Mouse (Mus musculus) limb, embryonic 12.5 days (tissue): ENCODE results near the gene Srpk3. TPM values are rescaled to one million over a fixed set of nuclear protein-coding genes. Genes with fewer than 3 reads are reported as not detected.
A peak's percentile ranks its signal among the peaks of the same experiment; 100 is the strongest.

Experiments used
- ATAC-seq: fragments of 200-750 bp; cut with Nextera tagmentation; 2 replicates; pipeline ENCODE4 v1.8.0; 2017; ENCODE audit warnings: low read depth, moderate TSS enrichment; ENCODE audit not compliant: insufficient number of reproducible peaks, insufficient read depth, low FRiP score, low TSS enrichment
- H3K27ac ChIP-seq: fragments of 300-500 bp; sonication (generic); 2 replicates; pipeline ENCODE4 v1.5.1; 2016; ENCODE audit warnings: mild to moderate bottlenecking, moderate library complexity
- H3K27me3 ChIP-seq: fragments of 300-500 bp; sonication (generic); 2 replicates; pipeline ENCODE4 v1.6.1; 2016; ENCODE audit warnings: mild to moderate bottlenecking, moderate library complexity
- H3K36me3 ChIP-seq: fragments of 300-500 bp; sonication (generic); 2 replicates; pipeline ENCODE4 v1.6.1; 2016; ENCODE audit warnings: mild to moderate bottlenecking, moderate library complexity
- H3K4me1 ChIP-seq: fragments of 300-500 bp; sonication (generic); replicated peaks from 2 replicates; pipeline ENCODE4 v1.6.1; 2016
- H3K4me2 ChIP-seq: fragments of 300-500 bp; sonication (generic); 2 replicates; pipeline ENCODE4 v1.6.1; 2016; ENCODE audit warnings: mild to moderate bottlenecking, moderate library complexity
- H3K4me3 ChIP-seq: fragments of 300-500 bp; sonication (generic); replicated peaks from 2 replicates; pipeline ENCODE4 v1.5.1; 2016; ENCODE audit warnings: mild to moderate bottlenecking
- H3K9ac ChIP-seq: fragments of 300-500 bp; sonication (generic); replicated peaks from 2 replicates; pipeline ENCODE4 v1.6.1; 2016; ENCODE audit warnings: mild to moderate bottlenecking, moderate library complexity
- H3K9me3 ChIP-seq: fragments of 300-500 bp; sonication (generic); 2 replicates; pipeline ENCODE4 v1.6.1; 2016; ENCODE audit warnings: mild to moderate bottlenecking, moderate library complexity
- WGBS: fragments of 180-500 bp; shearing (Covaris S2); methylation state at CpG from one replicate; pipeline ENCODE4 v1.1.7; 2016; 5-methylcytosine and 5-hydroxymethylcytosine counted together
- polyA plus RNA-seq: library from polyadenylated mRNA; unstranded; fragments of >200 nt; fragmentation: Nextera tagmentation; extraction: Ambion mirVana; gene quantifications from 2 replicates; pipeline ENCODE4 v1.2.1, GENCODE M21; 2016

Srpk3 gene
- polyA plus RNA-seq, 1 experiment from 2014 or later, result 9.6 TPM

GRCm38 (mm10) chrX:73815072-73815471 lies 40.9 kb downstream of the Srpk3 start:
- Histone ChIP-seq H3K4me2 (peak overlapping the region; percentile 47), H3K27ac (no peak overlapping the region), H3K27me3 (peaks cover 13% of the 10 kb centered on the region; the same call in 1 of the 2 replicates), H3K4me3 (peak overlapping the region; percentile 34), H3K4me1 (no peaks in the 10 kb centered on the region), H3K9ac (peak overlapping the region; percentile 57), H3K36me3 (no peaks in the 10 kb centered on the region), H3K9me3 (no peaks in the 10 kb centered on the region)
- ATAC-seq, result no peak
- WGBS, result 13% methylated on average over 14 of the region's 14 CpGs

DNA sequence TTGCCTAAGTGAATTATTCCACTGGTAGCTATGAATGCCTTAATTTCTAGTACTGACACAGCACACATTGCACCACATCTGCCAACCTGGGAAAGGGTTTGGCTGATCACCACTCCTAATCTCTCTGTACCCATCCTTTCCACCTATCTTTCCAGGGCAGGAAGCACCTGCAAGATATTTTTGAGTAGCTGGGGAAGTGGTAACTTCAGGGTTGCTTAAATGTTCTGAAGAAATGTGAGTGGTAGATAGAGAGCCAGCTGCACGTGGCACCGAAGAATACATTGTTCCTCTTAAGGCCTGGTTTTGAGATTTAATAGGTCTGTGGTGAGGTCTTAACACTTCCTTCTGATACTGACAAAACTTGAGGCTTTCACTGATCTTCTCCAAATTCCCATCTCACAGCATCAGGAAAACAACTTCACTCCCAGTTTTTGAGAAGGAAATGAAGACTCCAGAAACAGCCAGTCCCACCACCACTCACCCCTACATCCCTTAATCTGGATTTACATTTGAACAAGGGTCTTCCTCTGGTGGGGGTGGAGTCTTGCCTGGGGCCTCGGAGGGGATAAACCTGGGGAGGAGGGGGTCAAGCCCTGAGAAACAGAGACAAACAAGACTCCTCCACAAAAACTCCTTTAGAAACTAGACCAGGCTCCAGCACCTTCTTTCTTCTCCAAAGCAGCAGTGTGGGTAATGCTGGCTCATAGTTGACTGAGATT lies 42.5 kb downstream of the Srpk3 start:
- Histone ChIP-seq H3K4me1 (no peaks in the 10 kb centered on the region), H3K27ac (no peak overlapping the region), H3K4me3 (no peak overlapping the region), H3K36me3 (no peaks in the 10 kb centered on the region), H3K4me2 (no peak overlapping the region), H3K9me3 (no peaks in the 10 kb centered on the region), H3K27me3 (peaks cover 13% of the 10 kb centered on the region; the same call in 1 of the 2 replicates), H3K9ac (no peak overlapping the region)
- WGBS, result 63% methylated on average over 3 of the region's 3 CpGs
- ATAC-seq, result no peak

GRCm38 (mm10) chrX:73823747-73824146 lies 49.5 kb downstream of the Srpk3 start:
- H3K27me3 ChIP-seq, result peaks cover 35% of the 10 kb centered on the region
- H3K9me3 ChIP-seq, result no peaks in the 10 kb centered on the region
- peak overlapping the region; percentile 70 for H3K4me2 ChIP-seq
- no peaks in the 10 kb centered on the region for H3K4me1 ChIP-seq
- H3K27ac ChIP-seq, result no peak overlapping the region
- H3K4me3 ChIP-seq, result peak overlapping the region; percentile 64
- ATAC-seq, result 0 out of 2 replicates have a peak, but pooled peaks have one; percentile 20
- 14% methylated on average over 17 of the region's 17 CpGs for WGBS
- H3K9ac ChIP-seq, result peak overlapping the region; percentile 70
- H3K36me3 ChIP-seq, result no peaks in the 10 kb centered on the region

DNA sequence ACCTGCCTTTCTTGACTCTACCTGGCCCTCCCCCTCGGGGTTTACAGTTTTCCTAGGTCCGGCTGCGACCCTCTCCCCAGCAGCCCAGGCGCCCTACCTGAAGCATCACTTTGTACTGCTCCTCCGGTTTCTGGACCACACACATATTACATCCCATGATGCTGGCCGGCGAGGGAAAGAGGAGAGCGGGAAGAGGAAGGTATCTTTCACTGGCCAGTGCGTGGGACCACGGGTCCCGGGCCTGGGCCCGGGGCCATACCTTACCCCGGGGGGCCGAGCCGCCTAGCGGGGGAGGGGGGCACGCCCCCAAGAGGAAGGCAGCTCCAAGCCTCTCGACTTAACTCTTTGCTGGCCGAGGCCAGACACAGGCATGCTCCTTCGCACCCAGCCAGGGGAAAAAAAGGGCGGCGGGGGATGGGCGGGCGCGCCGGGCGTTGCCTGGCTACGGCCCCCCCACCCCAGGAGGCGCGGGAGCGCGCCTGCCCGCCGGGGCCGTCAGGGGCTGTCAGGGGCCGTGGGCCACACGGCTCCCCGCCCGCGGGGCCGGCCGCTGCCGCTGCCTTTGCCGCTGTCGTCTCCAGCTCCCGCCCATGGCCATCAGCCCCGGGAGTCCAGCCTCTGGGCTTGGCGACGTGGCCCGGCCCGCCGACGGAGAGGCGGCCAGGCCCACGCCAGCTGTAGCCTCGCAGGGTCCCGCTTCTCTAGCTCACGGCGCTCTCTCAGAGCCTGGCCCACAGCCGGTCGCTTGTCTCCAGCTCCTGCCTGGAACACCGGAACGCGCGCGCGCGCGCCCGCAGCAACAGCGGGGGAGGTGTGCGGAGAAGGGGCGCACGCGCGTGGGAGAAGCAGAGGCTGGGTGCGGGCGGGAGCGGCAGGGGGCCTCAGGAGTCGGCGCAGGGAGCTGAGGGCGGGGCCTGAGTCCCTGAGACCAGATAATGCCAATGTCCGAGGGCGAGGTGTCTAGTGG lies 50.3 kb downstream of the Srpk3 start, which contains the start of gene Pdzd4:
Gene Pdzd4, minus strand, starts transcription at position 785 of the 967 bp plus-strand sequence.
- H3K4me2 ChIP-seq, result peak within 1 kb of the TSS; percentile 70
- peaks cover 35% of the 10 kb centered on the region for H3K27me3 ChIP-seq
- no peak within 1 kb of the TSS for H3K27ac ChIP-seq
- peak; percentile 73 for ATAC-seq
- no peaks in the 10 kb centered on the region for H3K9me3 ChIP-seq
- H3K9ac ChIP-seq, result peak within 1 kb of the TSS; percentile 70
- 19% methylated on average over 51 of the region's 84 CpGs for WGBS
- H3K4me3 ChIP-seq, result peak within 1 kb of the TSS; percentile 64
- no peaks in the 10 kb centered on the region for H3K4me1 ChIP-seq
- no peaks in the 10 kb centered on the region for H3K36me3 ChIP-seq

Other genes starting within 250 kb of the Srpk3 start
- 45.7 and 51.6 TPM in 2 replicates for gene Dusp9, start 135.0 kb upstream of the Srpk3 start, polyA plus RNA-seq
- gene Pnck, start 114.3 kb upstream of the Srpk3 start, polyA plus RNA-seq, result 18.0 and 19.3 TPM in 2 replicates
- 7.3 and 7.6 TPM in 2 replicates for gene Slc6a8, start 101.3 kb upstream of the Srpk3 start, polyA plus RNA-seq
- gene Bcap31, start 58.2 kb upstream of the Srpk3 start, polyA plus RNA-seq, result 154 and 167 TPM in 2 replicates
- gene Abcd1, start 57.8 kb upstream of the Srpk3 start, polyA plus RNA-seq, result 12.5 and 13.2 TPM in 2 replicates
- gene Plxnb3, start 17.3 kb upstream of the Srpk3 start, polyA plus RNA-seq, result 0.21 and 0.22 TPM in 2 replicates
- 168 and 172 TPM in 2 replicates for gene Idh3g, start 12.5 kb downstream of the Srpk3 start, polyA plus RNA-seq
- 136 and 142 TPM in 2 replicates for gene Ssr4, start 12.6 kb downstream of the Srpk3 start, polyA plus RNA-seq
- 0.87 and 1.4 TPM in 2 replicates for gene Pdzd4, start 50.6 kb downstream of the Srpk3 start, polyA plus RNA-seq
- 0.14 and 0.25 TPM in 2 replicates for gene Avpr2, start 117.7 kb downstream of the Srpk3 start, polyA plus RNA-seq
- 0.93 and 1.7 TPM in 2 replicates for gene L1cam, start 121.7 kb downstream of the Srpk3 start, polyA plus RNA-seq
- 2.7 and 3.7 TPM in 2 replicates for gene Arhgap4, start 147.5 kb downstream of the Srpk3 start, polyA plus RNA-seq
- gene Naa10, start 147.5 kb downstream of the Srpk3 start, polyA plus RNA-seq, result 158 and 159 TPM in 2 replicates
- gene Renbp, start 156.4 kb downstream of the Srpk3 start, polyA plus RNA-seq, result 14.1 and 20.7 TPM in 2 replicates
- gene Hcfc1, start 192.0 kb downstream of the Srpk3 start, polyA plus RNA-seq, result 74.0 and 77.5 TPM in 2 replicates
- 66.5 and 69.3 TPM in 2 replicates for gene Irak1, start 249.5 kb downstream of the Srpk3 start, polyA plus RNA-seq